Mouse (Mus musculus) forebrain, embryonic 11.5 days (tissue): ENCODE data around the gene Ccl11. TPM values are rescaled to one million over a fixed set of nuclear protein-coding genes. Genes with fewer than 3 reads are reported as not detected.

ENCODE experiments used
- ATAC-seq: fragments of 200-750 bp; cut with Nextera tagmentation; replicated peaks from 2 replicates; pipeline ENCODE4 v1.8.0; 2017; ENCODE audit warnings: moderate TSS enrichment; ENCODE audit not compliant: low FRiP score
- DNase-seq: peaks from one replicate; pipeline ENCODE4 v3.0.0-alpha.2; 2017; ENCODE audit warnings: low spot score
- H3K27ac ChIP-seq: fragments of 300-500 bp; sonication (generic); 2 replicates; pipeline ENCODE4 v1.5.1; 2014; ENCODE audit warnings: low read depth, low read length
- H3K27me3 ChIP-seq: fragments of 300-500 bp; sonication (generic); 2 replicates; pipeline ENCODE4 v1.6.1; 2014; ENCODE audit warnings: mild to moderate bottlenecking, low read length, mixed read lengths; ENCODE audit not compliant: control insufficient read depth, insufficient read depth
- H3K36me3 ChIP-seq: fragments of 300-500 bp; sonication (generic); 2 replicates; pipeline ENCODE4 v1.6.1; 2014; ENCODE audit warnings: mild to moderate bottlenecking, low read length, moderate library complexity, mixed read lengths; ENCODE audit not compliant: control insufficient read depth, insufficient read depth
- H3K4me1 ChIP-seq: fragments of 300-500 bp; sonication (generic); replicated peaks from 2 replicates; pipeline ENCODE4 v1.6.1; 2014; ENCODE audit warnings: low read length, mixed read lengths; ENCODE audit not compliant: control insufficient read depth, insufficient read depth
- H3K4me2 ChIP-seq: fragments of 300-500 bp; sonication (generic); 2 replicates; pipeline ENCODE4 v1.6.1; 2014; ENCODE audit warnings: low read depth, mild to moderate bottlenecking, low read length, moderate library complexity, mixed read lengths; ENCODE audit not compliant: severe bottlenecking
- H3K4me3 ChIP-seq: fragments of 300-500 bp; sonication (generic); 2 replicates; pipeline ENCODE4 v1.5.1; 2014; ENCODE audit warnings: low read depth, low read length
- H3K9ac ChIP-seq: fragments of 300-500 bp; sonication (generic); 2 replicates; pipeline ENCODE4 v1.6.1; 2014; ENCODE audit warnings: low read length
- H3K9me3 ChIP-seq: fragments of 300-500 bp; sonication (generic); 2 replicates; pipeline ENCODE4 v1.6.1; 2016; ENCODE audit warnings: low read length, mixed read lengths; ENCODE audit not compliant: control insufficient read depth
- WGBS: fragments of 180-500 bp; shearing (Covaris S2); extraction: QIAGEN DNeasy Blood & Tissue Kit; methylation state at CpG from one replicate; pipeline ENCODE4 v1.1.7; 2014; 5-methylcytosine and 5-hydroxymethylcytosine counted together
- polyA plus RNA-seq: library from polyadenylated mRNA; unstranded; fragments of >200 nt; fragmentation: Nextera tagmentation; extraction: Ambion mirVana; gene quantifications from 2 replicates; pipeline ENCODE4 v1.2.1, GENCODE M21; 2014

Gene Ccl11
- polyA plus RNA-seq, 1 experiment from 2014 or later: not detected

- ATAC-seq (no peak), DNase-seq (no peak)
- no peaks in the 10 kb centered on the region for H3K4me1 ChIP-seq
- H3K9ac ChIP-seq: no peak overlapping the region
- no peaks in the 10 kb centered on the region for H3K27me3 ChIP-seq
- H3K27ac ChIP-seq: no peak overlapping the region
- H3K4me3 ChIP-seq: no peak overlapping the region
- H3K36me3 ChIP-seq: no peaks in the 10 kb centered on the region
- no peak overlapping the region for H3K4me2 ChIP-seq
- WGBS: 54% methylated on average over 3 of the region's 3 CpGs
- H3K9me3 ChIP-seq: no peaks in the 10 kb centered on the region
Observed at GRCm38 (mm10) chr11:82039132-82039660, 18.4 kb upstream of the Ccl11 start.

- H3K36me3 ChIP-seq: no peaks in the 10 kb centered on the region
- no peaks in the 10 kb centered on the region for H3K9me3 ChIP-seq
- DNase-seq (no peak), ATAC-seq (no peak)
- H3K4me2 ChIP-seq: no peak overlapping the region
- H3K4me1 ChIP-seq: no peaks in the 10 kb centered on the region
- no peak overlapping the region for H3K4me3 ChIP-seq
- H3K27me3 ChIP-seq: no peaks in the 10 kb centered on the region
- no peak overlapping the region for H3K9ac ChIP-seq
- no peak overlapping the region for H3K27ac ChIP-seq
- WGBS: 93% methylated on average over 4 of the region's 4 CpGs
Observed at GRCm38 (mm10) chr11:82041671-82042080, 15.9 kb upstream of the Ccl11 start.

GRCm38 (mm10) chr11:82045471-82045870, 12.2 kb upstream of the Ccl11 start, which contains the start of gene Ccl7:
Gene Ccl7, plus strand, starts transcription at chr11:82045712.
- Histone ChIP-seq H3K4me2 (no peak within 1 kb of the TSS), H3K4me1 (no peaks in the 10 kb centered on the region), H3K9me3 (no peaks in the 10 kb centered on the region), H3K9ac (no peak within 1 kb of the TSS), H3K4me3 (no peak within 1 kb of the TSS), H3K27ac (no peak within 1 kb of the TSS), H3K36me3 (no peaks in the 10 kb centered on the region), H3K27me3 (no peaks in the 10 kb centered on the region)
- no peak for DNase-seq
- ATAC-seq: no peak
- WGBS: 74% methylated on average over 3 of the region's 3 CpGs

- no peaks in the 10 kb centered on the region for H3K36me3 ChIP-seq
- ATAC-seq (no peak), DNase-seq (peak; percentile 64)
- no peak overlapping the region for H3K4me2 ChIP-seq
- no peaks in the 10 kb centered on the region for H3K27me3 ChIP-seq
- H3K9me3 ChIP-seq: no peaks in the 10 kb centered on the region
- no peak overlapping the region for H3K4me3 ChIP-seq
- WGBS: 50% methylated on average over 6 of the region's 6 CpGs
- H3K9ac ChIP-seq: no peak overlapping the region
- no peak overlapping the region for H3K27ac ChIP-seq
- no peaks in the 10 kb centered on the region for H3K4me1 ChIP-seq
Observed at GRCm38 (mm10) chr11:82047746-82048415, 9.7 kb upstream of the Ccl11 start.

GRCm38 (mm10) chr11:82053849-82054248, 3.8 kb upstream of the Ccl11 start:
- Histone ChIP-seq H3K9me3 (no peaks in the 10 kb centered on the region), H3K27me3 (no peaks in the 10 kb centered on the region), H3K4me3 (no peak overlapping the region), H3K4me1 (no peaks in the 10 kb centered on the region), H3K27ac (no peak overlapping the region), H3K4me2 (no peak overlapping the region), H3K36me3 (no peaks in the 10 kb centered on the region), H3K9ac (no peak overlapping the region)
- no peak for DNase-seq
- 88% methylated on average over 7 of the region's 7 CpGs for WGBS
- no peak for ATAC-seq

- H3K27me3 ChIP-seq: no peaks in the 10 kb centered on the region
- no peaks in the 10 kb centered on the region for H3K36me3 ChIP-seq
- DNase-seq (no peak), ATAC-seq (no peak)
- 75% methylated on average over 3 of the region's 3 CpGs for WGBS
- no peak overlapping the region for H3K4me2 ChIP-seq
- H3K27ac ChIP-seq: no peak overlapping the region
- no peaks in the 10 kb centered on the region for H3K9me3 ChIP-seq
- no peak overlapping the region for H3K4me3 ChIP-seq
- no peaks in the 10 kb centered on the region for H3K4me1 ChIP-seq
- H3K9ac ChIP-seq: no peak overlapping the region
Observed at GRCm38 (mm10) chr11:82062226-82062625, 4.6 kb downstream of the Ccl11 start.

- no peaks in the 10 kb centered on the region for H3K4me1 ChIP-seq
- no peak overlapping the region for H3K27ac ChIP-seq
- no peak overlapping the region for H3K4me2 ChIP-seq
- H3K9me3 ChIP-seq: no peaks in the 10 kb centered on the region
- no peak overlapping the region for H3K4me3 ChIP-seq
- H3K36me3 ChIP-seq: no peaks in the 10 kb centered on the region
- no peak for DNase-seq
- H3K27me3 ChIP-seq: no peaks in the 10 kb centered on the region
- no peak for ATAC-seq
- no peak overlapping the region for H3K9ac ChIP-seq
- 86% methylated on average over 2 of the region's 2 CpGs for WGBS
Observed at GRCm38 (mm10) chr11:82063454-82063853, 5.8 kb downstream of the Ccl11 start.

- Histone ChIP-seq H3K27me3 (no peaks in the 10 kb centered on the region), H3K4me1 (no peaks in the 10 kb centered on the region), H3K9ac (no peak overlapping the region), H3K4me2 (no peak overlapping the region), H3K36me3 (no peaks in the 10 kb centered on the region), H3K27ac (no peak overlapping the region), H3K9me3 (no peaks in the 10 kb centered on the region), H3K4me3 (no peak overlapping the region)
- no peak for ATAC-seq
- DNase-seq: no peak
- 82% methylated on average over 7 of the region's 7 CpGs for WGBS
Observed at GRCm38 (mm10) chr11:82066953-82067571, 9.4 kb downstream of the Ccl11 start.

- no peaks in the 10 kb centered on the region for H3K9me3 ChIP-seq
- ATAC-seq (no peak), DNase-seq (no peak)
- H3K4me3 ChIP-seq: no peak overlapping the region
- no peaks in the 10 kb centered on the region for H3K36me3 ChIP-seq
- H3K4me1 ChIP-seq: no peaks in the 10 kb centered on the region
- H3K27ac ChIP-seq: no peak overlapping the region
- H3K27me3 ChIP-seq: no peaks in the 10 kb centered on the region
- no peak overlapping the region for H3K9ac ChIP-seq
- WGBS: 76% methylated on average over 3 of the region's 3 CpGs
- no peak overlapping the region for H3K4me2 ChIP-seq
Observed at GRCm38 (mm10) chr11:82071076-82071475, 13.5 kb downstream of the Ccl11 start.
